Mouse (Mus musculus) activated CD4-positive, CD25-positive, alpha-beta regulatory T cell, adult 9 weeks (primary cell): ENCODE results near the gene Gm10377. TPM values are rescaled to one million over a fixed set of nuclear protein-coding genes. Genes with fewer than 3 reads are reported as not detected.

Experiments
- polyA plus RNA-seq: library from polyadenylated mRNA; unstranded; fragments of 100-300 nt; shearing (Covaris generic); gene quantifications from one replicate; pipeline ENCODE4 v1.2.1, GENCODE M21; 2017

The Gm10377 gene
- not detected for polyA plus RNA-seq

DNA sequence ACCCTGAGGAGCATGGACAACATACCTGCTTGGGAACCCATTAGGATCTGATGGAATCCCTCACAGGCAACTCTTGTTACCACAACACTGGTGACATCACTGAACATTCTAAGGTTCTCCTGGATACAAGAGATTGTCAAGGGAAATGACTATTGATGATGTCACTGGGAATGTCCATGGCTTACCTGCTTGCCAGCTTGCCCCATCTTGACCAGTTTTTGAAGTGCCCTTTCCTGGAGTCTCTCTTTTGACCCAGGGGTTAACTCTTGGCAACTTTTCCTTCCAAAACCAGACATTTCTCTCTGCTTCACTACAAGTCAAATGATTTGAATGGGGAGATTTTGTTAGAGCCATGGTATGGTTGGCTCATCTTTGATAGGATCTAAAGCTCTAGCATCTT, at the start of gene Gm10377:
TSS of gene Gm10377 (minus strand) at position 101 of the 400 bp plus-strand sequence.

DNA sequence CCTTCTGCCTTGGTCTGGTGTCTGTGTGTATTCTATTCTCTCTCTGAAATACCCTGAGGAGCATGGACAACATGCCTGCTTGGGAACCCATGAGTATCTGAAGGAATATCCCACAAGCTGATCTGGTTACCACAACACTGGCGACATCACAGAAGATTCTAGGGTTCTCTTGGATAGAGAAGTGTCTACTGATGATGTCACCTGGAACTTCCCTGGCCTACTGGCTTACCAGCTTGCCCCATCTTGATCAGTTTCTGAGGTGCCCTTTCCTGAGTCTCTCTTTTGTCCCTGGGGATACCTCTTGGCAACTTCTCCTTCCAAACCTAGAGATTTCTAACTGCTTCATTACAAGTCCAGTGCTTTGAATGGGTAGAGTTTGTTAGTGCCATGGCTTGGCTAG, 29.1 kb downstream of the Gm10377 start, which contains the start of gene Gm3015:
TSS of gene Gm3015 (minus strand) at position 101 of the 400 bp plus-strand sequence.

Other genes with a start within 250 kb of the Gm10377 start
- not detected for gene Gm17124, start 198.1 kb downstream of the Gm10377 start, polyA plus RNA-seq
- gene Gm3633, start 156.1 kb downstream of the Gm10377 start, polyA plus RNA-seq = not detected
- gene Gm10378, start 142.0 kb downstream of the Gm10377 start, polyA plus RNA-seq = not detected
- not detected for gene Gm3015, start 29.2 kb downstream of the Gm10377 start, polyA plus RNA-seq
- not detected for gene Gm21977, start 55.5 kb upstream of the Gm10377 start, polyA plus RNA-seq
- gene Gm8082, start 195.6 kb upstream of the Gm10377 start, polyA plus RNA-seq = not detected
- not detected for gene Gm10376, start 217.6 kb upstream of the Gm10377 start, polyA plus RNA-seq